Mouse (Mus musculus) adrenal gland, postnatal 4 days (tissue): ENCODE data around the gene Igf1r. TPM values are rescaled to one million over a fixed set of nuclear protein-coding genes. Genes with fewer than 3 reads are reported as not detected.

Source experiments
- DNase-seq, 2 experiments: peaks; one replicate each; pipeline ENCODE4 v3.0.0; 2021 to 2022; ENCODE audit warnings: low spot score in 2 of 2, mixed read lengths in 2 of 2
- total RNA-seq, 2 experiments: library from RNA; stranded (reverse); gene quantifications; 2 replicates each; pipeline ENCODE4 v1.2.3; 2021

The Igf1r gene
- total RNA-seq, 2 experiments from 2014 or later = 71.9 to 75.8 TPM

GRCm38 (mm10) chr7:68221677-68222230 is 269.1 kb downstream of the Igf1r start:
- DNase-seq = no peak

GRCm38 (mm10) chr7:68223356-68223808 is 270.8 kb downstream of the Igf1r start:
- no peak for DNase-seq

GRCm38 (mm10) chr7:68224006-68224405 is 271.4 kb downstream of the Igf1r start:
- no peak for DNase-seq

GRCm38 (mm10) chr7:68225427-68226054 is 272.9 kb downstream of the Igf1r start:
- DNase-seq = no peak

GRCm38 (mm10) chr7:68227021-68227420 is 274.4 kb downstream of the Igf1r start:
- DNase-seq = no peak

GRCm38 (mm10) chr7:68227621-68228020 is 275.0 kb downstream of the Igf1r start:
- DNase-seq = no peak

GRCm38 (mm10) chr7:68228491-68228890 is 275.9 kb downstream of the Igf1r start:
- no peak for DNase-seq

GRCm38 (mm10) chr7:68230831-68231230 is 278.2 kb downstream of the Igf1r start:
- no peak for DNase-seq

GRCm38 (mm10) chr7:68232521-68232920 is 279.9 kb downstream of the Igf1r start:
- no peak for DNase-seq

- no peak for DNase-seq
Measured at GRCm38 (mm10) chr7:68233619-68234223, 281.1 kb downstream of the Igf1r start.

GRCm38 (mm10) chr7:68236817-68237216 is 284.2 kb downstream of the Igf1r start:
- no peak for DNase-seq

- DNase-seq = no peak
Measured at GRCm38 (mm10) chr7:68239220-68239827, 286.7 kb downstream of the Igf1r start.

- no peak for DNase-seq
Measured at GRCm38 (mm10) chr7:68241205-68241604, 288.6 kb downstream of the Igf1r start.

GRCm38 (mm10) chr7:68245681-68246080 is 293.1 kb downstream of the Igf1r start:
- no peak for DNase-seq

GRCm38 (mm10) chr7:68246249-68246648 is 293.6 kb downstream of the Igf1r start:
- DNase-seq = no peak

- no peak for DNase-seq
Measured at GRCm38 (mm10) chr7:68250411-68250810, 297.8 kb downstream of the Igf1r start.

GRCm38 (mm10) chr7:68250902-68251301 is 298.3 kb downstream of the Igf1r start:
- DNase-seq = no peak

- no peak for DNase-seq
Measured at GRCm38 (mm10) chr7:68257767-68258166, 305.1 kb downstream of the Igf1r start.

- no peak for DNase-seq
Measured at GRCm38 (mm10) chr7:68258326-68259150, 305.9 kb downstream of the Igf1r start.

GRCm38 (mm10) chr7:68259523-68260081 is 307.0 kb downstream of the Igf1r start:
- no peak for DNase-seq

- DNase-seq = no peak
Measured at GRCm38 (mm10) chr7:68262612-68263200, 310.1 kb downstream of the Igf1r start.
